Mouse (Mus musculus) neural tube, embryonic 15.5 days (tissue): ENCODE measurements at regions not wholly inside any gene's neighbourhood (a gene's known extent, or its start where the extent isn't known, plus 50 kb on each side); places are given as distances from the start of the nearest gene placed in this dataset.

Experiments used
- ATAC-seq: fragments of 200-750 bp; cut with Nextera tagmentation; 2 replicates; pipeline ENCODE4 v1.8.0; 2017; ENCODE audit warnings: mild to moderate bottlenecking, moderate TSS enrichment, moderate library complexity; ENCODE audit not compliant: low FRiP score
- H3K27ac ChIP-seq: fragments of 300-500 bp; sonication (generic); replicated peaks from 2 replicates; pipeline ENCODE4 v1.5.1; 2015; ENCODE audit warnings: mild to moderate bottlenecking, inconsistent platforms
- H3K27me3 ChIP-seq: fragments of 300-500 bp; sonication (generic); replicated peaks from 2 replicates; pipeline ENCODE4 v1.6.1; 2015; ENCODE audit warnings: inconsistent platforms
- H3K36me3 ChIP-seq: fragments of 300-500 bp; sonication (generic); 2 replicates; pipeline ENCODE4 v1.6.1; 2015; ENCODE audit warnings: inconsistent platforms
- H3K4me1 ChIP-seq: fragments of 300-500 bp; sonication (generic); 2 replicates; pipeline ENCODE4 v1.6.1; 2015; ENCODE audit warnings: inconsistent platforms
- H3K4me2 ChIP-seq: fragments of 300-500 bp; sonication (generic); 2 replicates; pipeline ENCODE4 v1.6.1; 2015; ENCODE audit warnings: inconsistent platforms, mild to moderate bottlenecking, moderate library complexity
- H3K4me3 ChIP-seq: fragments of 300-500 bp; sonication (generic); replicated peaks from 2 replicates; pipeline ENCODE4 v1.5.1; 2015; ENCODE audit warnings: mild to moderate bottlenecking, inconsistent platforms
- H3K9ac ChIP-seq: fragments of 300-500 bp; sonication (generic); replicated peaks from 2 replicates; pipeline ENCODE4 v1.6.1; 2015; ENCODE audit warnings: mild to moderate bottlenecking, inconsistent platforms
- H3K9me3 ChIP-seq: fragments of 300-500 bp; sonication (generic); replicated peaks from 2 replicates; pipeline ENCODE4 v1.6.1; 2016; ENCODE audit warnings: inconsistent platforms
- WGBS: fragments of 180-500 bp; shearing (Covaris S2); methylation state at CpG from one replicate; pipeline ENCODE4 v1.1.7; 2015; ENCODE audit warnings: mixed read lengths; 5-methylcytosine and 5-hydroxymethylcytosine counted together

DNA sequence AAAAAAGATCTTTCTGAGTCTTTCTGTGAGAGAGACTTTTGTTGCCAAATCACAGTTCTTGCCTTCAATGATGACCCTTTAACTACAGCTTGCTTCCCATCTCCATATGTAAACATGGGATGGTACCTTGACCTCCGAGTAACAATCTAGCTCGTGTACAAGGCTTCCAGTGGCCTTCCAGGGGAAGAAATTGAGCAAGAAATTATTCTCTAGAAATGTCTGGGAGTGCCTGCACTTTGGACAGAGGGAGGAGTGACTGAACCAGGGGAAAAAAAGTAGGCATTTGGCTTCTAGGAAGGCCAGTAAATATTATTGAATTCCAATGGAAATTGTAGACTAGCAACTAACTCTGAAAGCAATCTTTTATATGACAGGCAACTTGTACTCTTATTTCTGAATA is 287.8 kb upstream of the Mpdz start:
- H3K4me3 ChIP-seq, result no peak overlapping the region
- no peak for ATAC-seq
- H3K4me1 ChIP-seq, result peaks cover 18% of the 10 kb centered on the region
- H3K4me2 ChIP-seq, result no peak overlapping the region
- 87% methylated on average over 2 of the region's 2 CpGs for WGBS
- no peaks in the 10 kb centered on the region for H3K9me3 ChIP-seq
- no peak overlapping the region for H3K27ac ChIP-seq
- H3K27me3 ChIP-seq, result no peaks in the 10 kb centered on the region
- no peaks in the 10 kb centered on the region for H3K36me3 ChIP-seq
- no peak overlapping the region for H3K9ac ChIP-seq

DNA sequence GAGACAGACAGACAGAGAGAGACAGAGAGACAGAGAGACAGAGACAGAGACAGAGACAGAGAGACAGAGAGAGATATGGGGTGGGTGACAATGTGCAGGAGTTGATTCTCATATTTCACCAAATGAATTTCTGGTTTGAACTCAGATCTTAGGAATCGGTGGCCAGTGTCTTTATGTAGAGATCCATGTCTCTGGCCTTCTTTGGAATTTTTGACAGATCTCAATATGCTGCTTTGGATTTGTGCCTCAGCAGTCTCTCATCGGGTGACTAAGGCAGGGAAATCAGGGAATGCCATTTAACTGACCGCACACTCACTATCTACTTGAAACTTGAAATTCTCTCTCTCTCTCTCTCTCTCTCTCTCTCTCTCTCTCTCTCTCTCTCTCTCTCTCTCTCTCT is 286.3 kb upstream of the Mpdz start:
- no peak overlapping the region for H3K4me2 ChIP-seq
- peaks cover 18% of the 10 kb centered on the region for H3K4me1 ChIP-seq
- no peaks in the 10 kb centered on the region for H3K9me3 ChIP-seq
- H3K27me3 ChIP-seq, result no peaks in the 10 kb centered on the region
- ATAC-seq, result no peak
- no peak overlapping the region for H3K4me3 ChIP-seq
- 73% methylated on average over 3 of the region's 3 CpGs for WGBS
- no peaks in the 10 kb centered on the region for H3K36me3 ChIP-seq
- H3K27ac ChIP-seq, result no peak overlapping the region
- no peak overlapping the region for H3K9ac ChIP-seq

DNA sequence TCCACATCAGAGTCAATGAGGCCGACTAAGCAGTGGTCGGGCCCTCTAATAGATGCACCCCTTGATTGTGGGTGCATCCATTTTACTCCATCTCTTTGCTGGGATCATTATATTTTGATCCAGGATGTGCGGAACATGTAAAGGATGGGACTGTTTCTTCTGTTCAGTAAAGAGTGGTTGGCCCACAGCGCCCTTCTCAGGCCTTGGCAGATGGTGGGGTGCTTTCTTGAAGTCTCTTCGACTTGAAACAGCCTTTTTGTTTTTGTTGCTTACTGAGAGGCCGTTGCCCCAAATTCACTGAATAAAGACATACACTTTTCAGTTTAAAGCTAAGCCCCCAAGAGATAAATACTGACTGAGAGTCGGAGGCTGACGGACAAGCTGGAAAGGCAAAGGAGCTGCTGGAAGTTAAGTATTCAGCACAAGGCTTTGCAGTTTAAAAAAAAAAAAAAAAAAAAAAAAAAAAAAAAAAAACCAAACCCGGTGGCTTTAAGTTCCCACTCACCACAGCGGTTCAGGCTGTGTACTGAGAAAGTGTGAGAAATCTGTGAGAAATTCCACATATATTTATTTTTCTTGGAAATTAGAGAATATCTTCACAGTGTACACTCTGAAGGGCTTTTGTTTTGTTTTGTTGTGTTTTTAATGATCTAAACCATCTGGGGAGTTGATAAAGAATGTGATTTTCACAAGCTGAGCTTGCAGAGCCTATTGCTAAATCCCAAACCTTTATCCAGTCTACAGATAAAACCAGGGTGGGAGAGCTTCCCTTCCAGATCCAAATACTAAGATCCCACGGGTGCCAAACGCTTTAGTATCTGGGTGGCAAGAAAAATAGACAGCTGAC is 285.3 kb upstream of the Mpdz start:
- H3K9ac ChIP-seq, result no peak overlapping the region
- peak overlapping the region; percentile 26 for H3K4me2 ChIP-seq
- H3K4me1 ChIP-seq, result peaks cover 18% of the 10 kb centered on the region
- WGBS, result 32% methylated on average over 12 of the region's 12 CpGs
- no peak for ATAC-seq
- no peaks in the 10 kb centered on the region for H3K27me3 ChIP-seq
- H3K9me3 ChIP-seq, result no peaks in the 10 kb centered on the region
- H3K36me3 ChIP-seq, result no peaks in the 10 kb centered on the region
- no peak overlapping the region for H3K4me3 ChIP-seq
- H3K27ac ChIP-seq, result peak overlapping the region; percentile 84

DNA sequence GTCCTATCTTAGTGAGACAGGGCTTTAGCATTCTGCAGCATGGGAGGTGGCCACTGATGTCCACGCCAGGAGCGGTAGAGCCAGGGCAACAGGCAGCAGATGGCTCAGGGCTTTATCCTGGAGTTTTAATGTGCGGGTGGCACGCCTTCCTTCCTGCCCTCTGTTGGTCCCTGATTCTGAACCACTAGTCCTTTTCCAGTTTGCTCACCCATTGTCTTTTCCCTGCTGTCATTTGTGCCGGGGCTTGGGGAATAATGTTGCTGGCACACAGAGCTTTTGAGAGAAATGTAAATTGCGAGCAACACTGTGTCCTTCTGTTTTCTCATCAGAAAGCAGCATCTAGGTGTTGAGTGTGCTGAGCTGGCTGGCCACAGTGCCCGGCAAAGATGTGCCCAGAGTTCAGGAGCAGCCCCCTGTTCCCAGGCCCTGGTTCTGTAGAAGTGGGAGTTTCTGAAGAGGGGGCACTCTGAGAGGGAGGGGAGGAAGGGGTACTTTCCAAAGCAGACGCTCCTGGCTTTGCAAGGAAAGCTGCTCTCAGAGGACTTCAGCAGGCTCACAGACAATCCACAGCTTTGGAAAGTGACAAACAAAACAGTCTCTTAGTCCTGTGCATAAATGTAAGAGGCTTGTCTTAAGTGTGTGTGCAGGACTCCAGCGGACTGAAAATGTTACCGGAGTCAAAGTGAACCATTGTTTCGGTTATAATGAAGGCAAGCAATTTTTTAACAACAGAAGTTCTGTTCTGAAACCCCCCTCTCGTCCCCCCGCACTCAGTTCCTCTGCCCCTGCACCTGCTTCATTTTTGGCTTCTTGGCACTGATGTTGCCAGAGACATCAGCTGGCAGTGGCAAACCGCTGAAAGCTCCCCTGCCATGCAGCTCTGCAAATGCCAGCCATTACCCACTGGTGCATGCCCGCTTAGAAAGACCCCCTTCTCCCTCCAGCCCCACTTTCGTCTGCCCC is 284.4 kb upstream of the Mpdz start:
- no peaks in the 10 kb centered on the region for H3K27me3 ChIP-seq
- H3K27ac ChIP-seq, result peak overlapping the region; percentile 84
- no peak overlapping the region for H3K9ac ChIP-seq
- H3K9me3 ChIP-seq, result no peaks in the 10 kb centered on the region
- H3K4me3 ChIP-seq, result no peak overlapping the region
- 23% methylated on average over 16 of the region's 16 CpGs for WGBS
- peaks cover 18% of the 10 kb centered on the region for H3K4me1 ChIP-seq
- no peaks in the 10 kb centered on the region for H3K36me3 ChIP-seq
- ATAC-seq, result peak; percentile 88
- peak overlapping the region; percentile 26 for H3K4me2 ChIP-seq

DNA sequence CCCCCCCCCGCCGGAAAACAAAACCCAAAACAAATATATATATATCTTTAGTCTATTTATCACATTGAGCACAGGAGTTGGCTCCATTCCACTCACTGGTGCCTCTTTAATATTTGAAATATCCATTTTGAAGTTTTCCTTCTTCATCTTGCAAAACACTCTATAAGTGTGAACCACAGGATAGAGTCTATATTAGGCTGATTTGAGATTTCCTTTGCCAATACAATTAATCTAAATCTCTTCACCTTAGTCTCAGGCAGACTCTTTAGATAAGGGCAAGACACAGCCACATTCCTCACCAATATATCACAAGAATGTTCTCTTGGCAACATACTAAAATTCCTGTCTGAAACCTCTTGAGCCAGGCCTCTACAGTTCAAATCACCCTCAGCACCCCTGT is 282.1 kb upstream of the Mpdz start:
- Histone ChIP-seq H3K9me3 (no peaks in the 10 kb centered on the region), H3K27ac (no peak overlapping the region), H3K4me1 (peaks cover 18% of the 10 kb centered on the region), H3K36me3 (no peaks in the 10 kb centered on the region), H3K4me3 (no peak overlapping the region), H3K4me2 (no peak overlapping the region), H3K27me3 (no peaks in the 10 kb centered on the region), H3K9ac (no peak overlapping the region)
- 95% methylated on average over 2 of the region's 2 CpGs for WGBS
- ATAC-seq, result no peak

DNA sequence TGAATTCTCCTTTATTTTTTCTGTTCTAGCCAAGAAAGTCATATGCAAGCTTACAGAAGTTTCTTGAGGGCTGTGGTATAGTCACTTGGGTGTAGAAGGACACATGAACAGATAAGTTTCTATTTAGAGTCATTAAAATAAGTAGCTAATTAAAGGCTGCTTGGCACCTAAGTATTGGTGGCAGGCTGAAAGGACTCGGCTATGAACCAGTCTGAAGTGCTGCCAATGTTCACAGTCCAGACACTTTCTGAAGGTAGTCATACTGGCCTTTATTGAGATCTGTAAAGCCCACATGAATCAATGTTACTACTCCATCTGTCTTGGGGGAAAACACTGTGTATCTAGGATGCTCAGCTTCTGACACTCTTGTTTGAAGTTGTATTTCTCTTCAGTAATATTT is 269.8 kb upstream of the Mpdz start:
- 59% methylated on average over 1 of the region's 1 CpGs for WGBS
- no peaks in the 10 kb centered on the region for H3K36me3 ChIP-seq
- no peak overlapping the region for H3K9ac ChIP-seq
- H3K27me3 ChIP-seq, result no peaks in the 10 kb centered on the region
- H3K4me3 ChIP-seq, result no peak overlapping the region
- no peak overlapping the region for H3K27ac ChIP-seq
- H3K4me2 ChIP-seq, result no peak overlapping the region
- H3K9me3 ChIP-seq, result no peaks in the 10 kb centered on the region
- no peak for ATAC-seq
- H3K4me1 ChIP-seq, result no peaks in the 10 kb centered on the region

DNA sequence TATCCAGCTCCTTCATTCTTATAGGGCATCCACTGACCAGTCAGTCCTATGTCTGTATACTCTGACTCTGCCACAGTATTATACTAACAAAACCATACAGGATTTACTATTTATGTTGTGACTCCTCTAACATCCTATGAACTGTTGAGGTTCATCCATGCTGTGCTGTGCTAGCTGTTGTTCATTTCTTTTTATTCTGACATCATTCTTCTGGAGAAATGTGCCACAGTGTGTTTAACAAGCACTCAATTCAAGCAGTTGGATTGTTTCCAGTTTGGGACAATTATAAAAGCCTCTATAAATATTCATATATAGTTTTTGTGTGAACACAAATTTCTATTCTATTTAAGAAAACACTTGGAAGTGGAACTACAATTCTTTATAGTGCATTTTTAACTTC is 252.6 kb upstream of the Mpdz start:
- H3K9ac ChIP-seq, result no peak overlapping the region
- no peaks in the 10 kb centered on the region for H3K9me3 ChIP-seq
- no peaks in the 10 kb centered on the region for H3K4me1 ChIP-seq
- H3K27me3 ChIP-seq, result no peaks in the 10 kb centered on the region
- no peaks in the 10 kb centered on the region for H3K36me3 ChIP-seq
- H3K4me2 ChIP-seq, result no peak overlapping the region
- no peak overlapping the region for H3K27ac ChIP-seq
- no peak overlapping the region for H3K4me3 ChIP-seq
- ATAC-seq, result no peak

DNA sequence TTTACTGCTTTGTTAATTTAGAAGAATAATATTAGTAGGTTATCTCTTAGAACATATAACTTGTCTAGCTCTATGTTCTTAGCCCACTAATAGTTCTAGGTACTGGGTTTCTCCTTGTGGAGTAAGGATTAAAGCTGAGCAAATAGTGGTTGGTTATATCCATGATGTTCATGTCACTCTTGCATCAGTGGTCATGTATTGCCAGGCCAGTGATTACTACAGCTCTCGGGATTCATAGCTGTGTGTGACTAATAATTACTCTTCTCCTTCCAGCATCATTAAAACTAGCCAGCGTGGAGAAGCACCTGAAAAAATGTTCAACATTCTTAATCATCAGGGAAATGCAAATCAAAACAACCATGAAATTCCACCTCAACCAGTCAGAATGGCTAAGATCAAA is 234.6 kb upstream of the Mpdz start:
- Histone ChIP-seq H3K36me3 (no peaks in the 10 kb centered on the region), H3K4me1 (no peaks in the 10 kb centered on the region), H3K27me3 (no peaks in the 10 kb centered on the region), H3K9ac (no peak overlapping the region), H3K9me3 (no peaks in the 10 kb centered on the region), H3K27ac (no peak overlapping the region), H3K4me3 (no peak overlapping the region), H3K4me2 (no peak overlapping the region)
- 74% methylated on average over 2 of the region's 2 CpGs for WGBS
- no peak for ATAC-seq

DNA sequence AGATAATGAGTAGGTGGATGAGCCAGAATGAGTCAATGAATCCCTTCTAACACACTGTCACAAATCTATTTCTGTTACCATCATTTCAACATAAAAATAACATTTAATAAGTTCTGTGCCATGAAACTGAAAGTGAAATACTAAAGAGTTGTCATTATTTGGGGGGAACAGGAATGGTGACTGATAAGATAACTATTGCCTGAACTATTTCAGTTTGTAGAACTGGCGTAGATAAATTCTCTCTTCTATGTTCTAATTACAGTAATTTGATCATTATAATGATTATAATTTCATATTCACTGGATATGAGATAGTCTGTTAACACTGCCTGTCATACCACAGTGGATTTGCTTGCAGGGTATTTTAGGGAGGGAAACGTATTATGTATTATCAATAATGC is 232.3 kb upstream of the Mpdz start:
- ATAC-seq, result no peak
- H3K9me3 ChIP-seq, result no peaks in the 10 kb centered on the region
- no peak overlapping the region for H3K4me2 ChIP-seq
- no peaks in the 10 kb centered on the region for H3K4me1 ChIP-seq
- no peaks in the 10 kb centered on the region for H3K36me3 ChIP-seq
- H3K27ac ChIP-seq, result no peak overlapping the region
- no peaks in the 10 kb centered on the region for H3K27me3 ChIP-seq
- H3K4me3 ChIP-seq, result no peak overlapping the region
- WGBS, result 89% methylated on average over 2 of the region's 2 CpGs
- H3K9ac ChIP-seq, result no peak overlapping the region

DNA sequence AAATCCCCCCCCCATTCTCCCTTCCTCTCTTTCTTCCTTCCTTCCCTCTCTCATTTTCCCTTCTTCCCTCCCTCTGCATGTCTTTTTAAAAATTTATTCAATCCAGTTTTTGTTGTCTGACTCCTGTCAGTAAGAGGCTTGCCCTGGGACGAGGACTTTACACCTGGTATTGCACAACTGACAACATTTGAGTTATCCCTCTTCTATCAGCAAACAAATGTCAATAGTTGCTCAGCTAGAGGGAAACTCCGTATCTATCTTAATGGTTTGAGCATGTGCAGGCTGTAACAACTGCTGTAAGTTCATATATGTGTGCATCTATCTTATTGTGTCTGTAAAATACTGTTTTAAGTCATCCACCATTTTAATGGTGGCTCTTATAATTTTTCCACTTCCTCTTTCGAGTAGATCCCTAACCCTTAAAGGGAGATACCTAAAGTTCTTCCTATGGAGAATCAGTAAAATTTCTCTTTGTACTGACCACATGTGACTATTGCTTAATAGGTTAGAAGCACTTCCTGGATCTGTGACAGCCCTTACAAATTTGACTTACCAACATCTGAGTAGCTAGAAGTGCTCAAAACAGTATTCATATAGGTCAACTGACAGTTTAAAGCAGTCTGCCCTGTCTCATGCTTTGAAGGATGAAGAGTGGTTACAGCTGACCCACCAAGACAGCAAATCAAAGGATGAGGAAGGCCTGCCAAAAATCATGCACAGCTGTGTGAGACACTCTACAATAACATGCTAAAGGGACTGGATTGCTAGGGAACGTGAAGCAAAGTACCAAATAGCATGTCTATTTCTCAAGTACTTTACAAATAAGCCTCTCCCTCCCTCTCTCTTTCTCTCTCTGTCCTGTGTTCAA is 231.0 kb upstream of the Mpdz start:
- no peak overlapping the region for H3K9ac ChIP-seq
- no peak overlapping the region for H3K27ac ChIP-seq
- no peak overlapping the region for H3K4me2 ChIP-seq
- no peak overlapping the region for H3K4me3 ChIP-seq
- WGBS, result 83% methylated on average over 4 of the region's 4 CpGs
- H3K9me3 ChIP-seq, result no peaks in the 10 kb centered on the region
- no peaks in the 10 kb centered on the region for H3K36me3 ChIP-seq
- H3K27me3 ChIP-seq, result no peaks in the 10 kb centered on the region
- peaks cover 4% of the 10 kb centered on the region; the same call in 1 of the 2 replicates for H3K4me1 ChIP-seq
- no peak for ATAC-seq

DNA sequence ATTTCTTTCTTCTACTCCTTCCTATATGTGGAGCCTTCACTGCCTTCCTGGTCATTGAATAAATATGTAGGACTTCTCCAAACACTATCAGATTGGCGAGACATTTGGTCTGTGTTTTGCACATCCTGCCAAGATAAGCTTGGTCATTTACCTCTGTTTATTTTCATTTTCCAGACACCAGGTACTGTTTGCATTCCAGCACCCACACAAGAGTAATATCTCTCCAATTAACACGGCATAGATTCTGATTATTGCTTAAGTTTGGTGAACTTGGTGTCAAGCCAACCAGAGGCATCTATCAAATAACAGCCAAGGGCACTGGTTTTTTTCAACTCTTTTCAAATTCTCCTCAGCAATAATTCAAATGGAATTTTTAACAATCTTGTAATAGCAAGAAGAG is 229.4 kb upstream of the Mpdz start:
- no peak overlapping the region for H3K9ac ChIP-seq
- peaks cover 4% of the 10 kb centered on the region; the same call in 1 of the 2 replicates for H3K4me1 ChIP-seq
- no peak overlapping the region for H3K4me2 ChIP-seq
- no peaks in the 10 kb centered on the region for H3K27me3 ChIP-seq
- no peak overlapping the region for H3K27ac ChIP-seq
- no peaks in the 10 kb centered on the region for H3K36me3 ChIP-seq
- no peak for ATAC-seq
- WGBS, result 81% methylated on average over 2 of the region's 2 CpGs
- H3K9me3 ChIP-seq, result no peaks in the 10 kb centered on the region
- H3K4me3 ChIP-seq, result no peak overlapping the region
